Mouse (Mus musculus): ENCODE results near the gene Adk.

GRCm38 (mm10) chr14:21481231-21481630 lies 428.9 kb downstream of the Adk start, which contains the start of gene Kat6b:
- no peak for TF ChIP-seq CTCF (IDR thresholded peaks at IDR 0.05; ENCODE audit: borderline replicate concordance, insufficient read depth, low read depth, low read length)
- TF ChIP-seq POLR2A (IDR thresholded peaks at IDR 0.05; ENCODE audit: borderline replicate concordance, insufficient read depth, low read length): no peak
